Mouse (Mus musculus) hindbrain, embryonic 11.5 days (tissue): ENCODE measurements around the gene Usp5. TPM values are rescaled to one million over a fixed set of nuclear protein-coding genes. Genes with fewer than 3 reads are reported as not detected.

ENCODE experiments used
- ATAC-seq: fragments of 200-750 bp; cut with Nextera tagmentation; 2 replicates; pipeline ENCODE4 v1.8.0; 2017; ENCODE audit warnings: mild to moderate bottlenecking, moderate TSS enrichment, moderate library complexity; ENCODE audit not compliant: low FRiP score
- DNase-seq: peaks from one replicate; pipeline ENCODE4 v3.0.0-alpha.2; 2015; ENCODE audit warnings: low spot score
- H3K27ac ChIP-seq: fragments of 300-500 bp; sonication (generic); 2 replicates; pipeline ENCODE4 v1.5.1; 2014; ENCODE audit warnings: mild to moderate bottlenecking, low read depth, low read length
- H3K27me3 ChIP-seq: fragments of 300-500 bp; sonication (generic); 2 replicates; pipeline ENCODE4 v1.6.1; 2014; ENCODE audit warnings: mild to moderate bottlenecking, low read length, moderate library complexity, mixed read lengths; ENCODE audit not compliant: control insufficient read depth, insufficient read depth
- H3K36me3 ChIP-seq: fragments of 300-500 bp; sonication (generic); 2 replicates; pipeline ENCODE4 v1.6.1; 2014; ENCODE audit warnings: mild to moderate bottlenecking, low read length, moderate library complexity, mixed read lengths; ENCODE audit not compliant: control insufficient read depth, insufficient read depth
- H3K4me1 ChIP-seq: fragments of 300-500 bp; sonication (generic); replicated peaks from 2 replicates; pipeline ENCODE4 v1.6.1; 2014; ENCODE audit warnings: low read length, mixed read lengths; ENCODE audit not compliant: control insufficient read depth, insufficient read depth
- H3K4me2 ChIP-seq: fragments of 300-500 bp; sonication (generic); replicated peaks from 2 replicates; pipeline ENCODE4 v1.6.1; 2014; ENCODE audit warnings: mild to moderate bottlenecking, low read depth, low read length
- H3K4me3 ChIP-seq: fragments of 300-500 bp; sonication (generic); 2 replicates; pipeline ENCODE4 v1.5.1; 2014; ENCODE audit warnings: low read depth, low read length
- H3K9ac ChIP-seq: fragments of 300-500 bp; sonication (generic); 2 replicates; pipeline ENCODE4 v1.6.1; 2014; ENCODE audit warnings: low read depth, low read length
- H3K9me3 ChIP-seq: fragments of 300-500 bp; sonication (generic); 2 replicates; pipeline ENCODE4 v1.6.1; 2016; ENCODE audit warnings: low read length; ENCODE audit not compliant: control insufficient read depth
- WGBS: fragments of 180-500 bp; shearing (Covaris S2); extraction: QIAGEN DNeasy Blood & Tissue Kit; methylation state at CpG from one replicate; pipeline ENCODE4 v1.1.7; 2014; 5-methylcytosine and 5-hydroxymethylcytosine counted together
- polyA plus RNA-seq: library from polyadenylated mRNA; unstranded; fragments of >200 nt; fragmentation: Nextera tagmentation; extraction: Ambion mirVana; gene quantifications from 2 replicates; pipeline ENCODE4 v1.2.1, GENCODE M21; 2014

Usp5 gene
- 127 and 134 TPM in 2 replicates for polyA plus RNA-seq

GRCm38 (mm10) chr6:124828868-124829798 is at the start of gene Usp5, which contains the start of gene Cdca3:
Usp5 (minus strand) TSS chr6:124829484.
Cdca3 (plus strand) TSS chr6:124829547.
- Histone ChIP-seq H3K27me3 (no peaks in the 10 kb centered on the region), H3K36me3 (peaks cover 8% of the 10 kb centered on the region; the same call in 1 of the 2 replicates)
- under 1% methylated on average over 55 of the region's 55 CpGs for WGBS

GRCm38 (mm10) chr6:124874348-124874747 is 45.1 kb upstream of the Usp5 start:
- Histone ChIP-seq H3K27ac (no peak overlapping the region), H3K4me2 (no peak overlapping the region), H3K27me3 (no peaks in the 10 kb centered on the region), H3K4me1 (no peaks in the 10 kb centered on the region), H3K36me3 (no peaks in the 10 kb centered on the region), H3K9ac (no peak overlapping the region), H3K4me3 (no peak overlapping the region), H3K9me3 (no peaks in the 10 kb centered on the region)
- WGBS = 76% methylated on average over 2 of the region's 3 CpGs
- ATAC-seq = no peak
- no peak for DNase-seq

More at GRCm38 (mm10) chr6:124828868-124829798, at the start of gene Usp5, which contains the start of gene Cdca3:
- peak within 1 kb of the TSS; percentile 78 for H3K9ac ChIP-seq
- peak; percentile 99 for DNase-seq
- H3K4me3 ChIP-seq = peak within 1 kb of the TSS; percentile 68
- H3K4me2 ChIP-seq = peak within 1 kb of the TSS; percentile 85
- H3K27ac ChIP-seq = peak within 1 kb of the TSS; percentile 77; the same call in 1 of the 2 replicates
- peaks cover 8% of the 10 kb centered on the region for H3K4me1 ChIP-seq
- no peaks in the 10 kb centered on the region for H3K9me3 ChIP-seq
- ATAC-seq = peak; percentile 96

GRCm38 (mm10) chr6:124866560-124866959 is 37.3 kb upstream of the Usp5 start:
- no peak for ATAC-seq
- no peaks in the 10 kb centered on the region for H3K9me3 ChIP-seq
- no peak overlapping the region for H3K27ac ChIP-seq
- H3K4me3 ChIP-seq = no peak overlapping the region
- WGBS = 60% methylated on average over 6 of the region's 7 CpGs
- no peaks in the 10 kb centered on the region for H3K36me3 ChIP-seq
- no peak overlapping the region for H3K4me2 ChIP-seq
- no peak overlapping the region for H3K9ac ChIP-seq
- H3K27me3 ChIP-seq = no peaks in the 10 kb centered on the region
- peaks cover 18% of the 10 kb centered on the region for H3K4me1 ChIP-seq
- DNase-seq = no peak

GRCm38 (mm10) chr6:124865766-124866362 is 36.6 kb upstream of the Usp5 start:
- Histone ChIP-seq H3K27ac (no peak overlapping the region), H3K9ac (no peak overlapping the region), H3K4me2 (no peak overlapping the region), H3K36me3 (no peaks in the 10 kb centered on the region), H3K27me3 (no peaks in the 10 kb centered on the region), H3K4me3 (no peak overlapping the region), H3K9me3 (no peaks in the 10 kb centered on the region), H3K4me1 (peaks cover 21% of the 10 kb centered on the region)
- WGBS = 63% methylated on average over 17 of the region's 18 CpGs
- no peak for ATAC-seq
- no peak for DNase-seq

- WGBS = 1% methylated on average over 31 of the region's 43 CpGs
- DNase-seq (peak; percentile 83), ATAC-seq (peak; percentile 68)
- Histone ChIP-seq H3K36me3 (no peaks in the 10 kb centered on the region), H3K4me2 (peak within 1 kb of the TSS; percentile 80), H3K27ac (peak within 1 kb of the TSS; percentile 84), H3K27me3 (no peaks in the 10 kb centered on the region), H3K4me1 (peaks cover 21% of the 10 kb centered on the region), H3K9me3 (no peaks in the 10 kb centered on the region), H3K4me3 (peak within 1 kb of the TSS; percentile 50), H3K9ac (peak within 1 kb of the TSS; percentile 66)
These were observed 34.5 kb upstream of the Usp5 start, which contains the start of gene Gpr162 for GRCm38 (mm10) chr6:124863658-124864298. Gpr162 (minus strand) TSS chr6:124863983.

GRCm38 (mm10) chr6:124863125-124863657 is 33.9 kb upstream of the Usp5 start:
- peak; percentile 34 for ATAC-seq
- 2% methylated on average over 11 of the region's 16 CpGs for WGBS

GRCm38 (mm10) chr6:124862406-124863124 is 33.3 kb upstream of the Usp5 start:
- H3K4me2 ChIP-seq = peak overlapping the region; percentile 80
- no peaks in the 10 kb centered on the region for H3K27me3 ChIP-seq
- 11% methylated on average over 7 of the region's 8 CpGs for WGBS
- no peak for DNase-seq
- peak overlapping the region; percentile 50 for H3K4me3 ChIP-seq
- no peak for ATAC-seq
- H3K9me3 ChIP-seq = no peaks in the 10 kb centered on the region
- no peaks in the 10 kb centered on the region for H3K36me3 ChIP-seq
- peak overlapping the region; percentile 66 for H3K9ac ChIP-seq
- H3K4me1 ChIP-seq = peaks cover 23% of the 10 kb centered on the region
- peak overlapping the region; percentile 84 for H3K27ac ChIP-seq

More at GRCm38 (mm10) chr6:124863125-124863657, 33.9 kb upstream of the Usp5 start:
- Histone ChIP-seq H3K27me3 (no peaks in the 10 kb centered on the region), H3K36me3 (no peaks in the 10 kb centered on the region), H3K4me1 (peaks cover 23% of the 10 kb centered on the region), H3K9me3 (no peaks in the 10 kb centered on the region), H3K27ac (peak overlapping the region; percentile 84), H3K9ac (peak overlapping the region; percentile 66), H3K4me3 (peak overlapping the region; percentile 50), H3K4me2 (peak overlapping the region; percentile 80)
- DNase-seq = peak; percentile 43
